Mouse (Mus musculus): Measurements from ENCODE around the gene Mymx.

GRCm38 (mm10) chr17:45608396-45608795 lies 6.5 kb upstream of the Mymx start:
- TF ChIP-seq CTCF (conservative IDR thresholded peaks at IDR 0.05; ENCODE audit: insufficient read depth, insufficient read length, low read depth, low read length) (no peak), POLR2A (IDR thresholded peaks at IDR 0.05; ENCODE audit: low read depth, low read length) (no peak)
